Mouse (Mus musculus): ENCODE results near the gene Cdkal1. TPM values are rescaled to one million over a fixed set of nuclear protein-coding genes. Genes with fewer than 3 reads are reported as not detected.
A peak's percentile ranks its signal among the peaks of the same experiment; 100 is the strongest.

Cdkal1 gene
- polyA plus RNA-seq (2012; rRNA removed) = 3.3 and 4.4 TPM in 2 replicates

GRCm38 (mm10) chr13:29855281-29856031 is at the start of gene Cdkal1:
Gene Cdkal1 (minus strand): TSS chr13:29855674.
- under 1% methylated on average over 33 of the region's 33 CpGs for WGBS
- Histone ChIP-seq H3K27me3 (replicated peaks; ENCODE audit: control insufficient read depth, insufficient read depth, low read length) (no peaks in the 10 kb centered on the region), H3K36me3 (ENCODE audit: control insufficient read depth, insufficient read depth, low read length) (no peaks in the 10 kb centered on the region), H3K27ac (ENCODE audit: insufficient read depth, low read depth, low read length) (peak within 1 kb of the TSS; percentile 81), H3K4me3 (ENCODE audit: insufficient read depth, low read depth, low read length) (peak within 1 kb of the TSS; percentile 92), H3K4me1 (ENCODE audit: control insufficient read depth, insufficient read depth, low read length) (peaks cover 5% of the 10 kb centered on the region; the same call in 1 of the 2 replicates)
- peak; percentile 91 for DNase-seq
- no peak for TF ChIP-seq CTCF (conservative IDR thresholded peaks at IDR 0.05; ENCODE audit: insufficient read depth, insufficient read length, low read depth, low read length)
- peak; percentile 33 for TF ChIP-seq POLR2A (IDR thresholded peaks at IDR 0.05; ENCODE audit: low read depth, low read length)

GRCm38 (mm10) chr13:29903341-29903740 is 47.9 kb upstream of the Cdkal1 start:
- H3K4me1 ChIP-seq (ENCODE audit: control insufficient read depth, insufficient read depth, low read length) = no peaks in the 10 kb centered on the region
- no peaks in the 10 kb centered on the region for H3K36me3 ChIP-seq (ENCODE audit: control insufficient read depth, insufficient read depth, low read length)
- H3K27me3 ChIP-seq (replicated peaks; ENCODE audit: control insufficient read depth, insufficient read depth, low read length) = no peaks in the 10 kb centered on the region
- H3K4me3 ChIP-seq (ENCODE audit: insufficient read depth, low read depth, low read length) = no peak overlapping the region
- WGBS = 97% methylated on average over 1 of the region's 1 CpGs
- no peak overlapping the region for H3K27ac ChIP-seq (ENCODE audit: insufficient read depth, low read depth, low read length)
- no peak for DNase-seq
- TF ChIP-seq CTCF (conservative IDR thresholded peaks at IDR 0.05; ENCODE audit: insufficient read depth, insufficient read length, low read depth, low read length) = no peak
- no peak for TF ChIP-seq POLR2A (IDR thresholded peaks at IDR 0.05; ENCODE audit: low read depth, low read length)

DNA sequence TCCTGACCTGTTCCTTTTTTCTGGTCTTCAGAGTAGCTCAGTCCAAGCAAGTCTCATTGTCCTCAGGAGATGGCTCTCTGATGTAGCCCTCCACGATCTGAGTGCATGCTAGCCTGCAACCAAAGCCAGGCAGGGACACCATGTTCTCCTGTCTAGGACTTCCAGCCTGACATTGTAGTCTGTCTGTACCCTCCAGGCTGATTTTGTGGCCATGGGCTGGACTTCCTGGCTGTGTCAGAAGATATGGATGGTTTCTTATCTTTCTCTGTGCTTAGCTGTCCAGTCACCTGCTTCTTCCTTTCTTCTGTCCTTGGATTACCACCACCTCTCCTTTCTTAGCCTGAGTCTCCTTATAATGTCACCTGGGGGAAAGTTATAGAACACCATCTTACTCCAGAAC is 47.2 kb upstream of the Cdkal1 start:
- Histone ChIP-seq H3K27me3 (replicated peaks; ENCODE audit: control insufficient read depth, insufficient read depth, low read length) (no peaks in the 10 kb centered on the region), H3K4me3 (ENCODE audit: insufficient read depth, low read depth, low read length) (no peak overlapping the region), H3K4me1 (ENCODE audit: control insufficient read depth, insufficient read depth, low read length) (no peaks in the 10 kb centered on the region), H3K36me3 (ENCODE audit: control insufficient read depth, insufficient read depth, low read length) (no peaks in the 10 kb centered on the region), H3K27ac (ENCODE audit: insufficient read depth, low read depth, low read length) (no peak overlapping the region)
- TF ChIP-seq CTCF (conservative IDR thresholded peaks at IDR 0.05; ENCODE audit: insufficient read depth, insufficient read length, low read depth, low read length) (no peak), POLR2A (IDR thresholded peaks at IDR 0.05; ENCODE audit: low read depth, low read length) (no peak)
- 88% methylated on average over 1 of the region's 1 CpGs for WGBS
- DNase-seq = no peak

- no peak for TF ChIP-seq POLR2A (IDR thresholded peaks at IDR 0.05; ENCODE audit: low read depth, low read length)
- no peak for TF ChIP-seq CTCF (conservative IDR thresholded peaks at IDR 0.05; ENCODE audit: insufficient read depth, insufficient read length, low read depth, low read length)
- 69% methylated on average over 4 of the region's 4 CpGs for WGBS
- Histone ChIP-seq H3K36me3 (ENCODE audit: control insufficient read depth, insufficient read depth, low read length) (no peaks in the 10 kb centered on the region), H3K4me1 (ENCODE audit: control insufficient read depth, insufficient read depth, low read length) (no peaks in the 10 kb centered on the region), H3K4me3 (ENCODE audit: insufficient read depth, low read depth, low read length) (no peak overlapping the region), H3K27me3 (replicated peaks; ENCODE audit: control insufficient read depth, insufficient read depth, low read length) (no peaks in the 10 kb centered on the region), H3K27ac (ENCODE audit: insufficient read depth, low read depth, low read length) (no peak overlapping the region)
- no peak for DNase-seq
Measured at GRCm38 (mm10) chr13:29901641-29902040, 46.2 kb upstream of the Cdkal1 start.

GRCm38 (mm10) chr13:29866780-29867179 is 11.3 kb upstream of the Cdkal1 start:
- WGBS = 87% methylated on average over 3 of the region's 3 CpGs
- Histone ChIP-seq H3K4me1 (ENCODE audit: control insufficient read depth, insufficient read depth, low read length) (no peaks in the 10 kb centered on the region), H3K4me3 (ENCODE audit: insufficient read depth, low read depth, low read length) (no peak overlapping the region), H3K27me3 (replicated peaks; ENCODE audit: control insufficient read depth, insufficient read depth, low read length) (no peaks in the 10 kb centered on the region), H3K36me3 (ENCODE audit: control insufficient read depth, insufficient read depth, low read length) (no peaks in the 10 kb centered on the region), H3K27ac (ENCODE audit: insufficient read depth, low read depth, low read length) (no peak overlapping the region)
- DNase-seq = no peak
- TF ChIP-seq POLR2A (IDR thresholded peaks at IDR 0.05; ENCODE audit: low read depth, low read length) (no peak), CTCF (conservative IDR thresholded peaks at IDR 0.05; ENCODE audit: insufficient read depth, insufficient read length, low read depth, low read length) (no peak)

DNA sequence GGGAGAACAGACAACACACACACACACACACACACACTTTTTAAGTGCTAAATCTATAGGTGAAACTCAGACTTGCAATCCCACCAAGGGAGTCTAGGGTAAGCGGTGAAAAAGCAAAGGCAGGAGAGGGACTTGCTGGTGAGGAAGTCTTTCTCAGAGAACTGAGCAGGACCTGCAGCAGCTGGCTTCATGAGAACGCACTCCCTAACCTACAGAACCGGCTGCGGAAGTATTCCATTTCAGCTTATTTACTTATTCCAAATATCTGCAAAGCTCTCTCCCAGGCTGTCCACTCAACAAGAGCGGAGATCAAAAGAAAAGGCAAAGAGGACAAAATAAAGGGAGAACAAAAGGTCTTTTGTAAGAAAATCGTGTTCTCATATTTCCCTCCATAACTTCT is 8.9 kb upstream of the Cdkal1 start:
- no peak for DNase-seq

GRCm38 (mm10) chr13:29860087-29860486 is 4.6 kb upstream of the Cdkal1 start:
- no peaks in the 10 kb centered on the region for H3K4me1 ChIP-seq (ENCODE audit: control insufficient read depth, insufficient read depth, low read length)
- no peak overlapping the region for H3K27ac ChIP-seq (ENCODE audit: insufficient read depth, low read depth, low read length)
- H3K36me3 ChIP-seq (ENCODE audit: control insufficient read depth, insufficient read depth, low read length) = no peaks in the 10 kb centered on the region
- WGBS = 87% methylated on average over 2 of the region's 2 CpGs
- no peaks in the 10 kb centered on the region for H3K27me3 ChIP-seq (replicated peaks; ENCODE audit: control insufficient read depth, insufficient read depth, low read length)
- H3K4me3 ChIP-seq (ENCODE audit: insufficient read depth, low read depth, low read length) = no peak overlapping the region
- no peak for DNase-seq
- TF ChIP-seq CTCF (conservative IDR thresholded peaks at IDR 0.05; ENCODE audit: insufficient read depth, insufficient read length, low read depth, low read length) (no peak), POLR2A (IDR thresholded peaks at IDR 0.05; ENCODE audit: low read depth, low read length) (no peak)

More for the DNA sequence above, 8.9 kb upstream of the Cdkal1 start:
- Histone ChIP-seq H3K4me3 (ENCODE audit: insufficient read depth, low read depth, low read length) (no peak overlapping the region), H3K27me3 (replicated peaks; ENCODE audit: control insufficient read depth, insufficient read depth, low read length) (no peaks in the 10 kb centered on the region), H3K27ac (ENCODE audit: insufficient read depth, low read depth, low read length) (no peak overlapping the region), H3K4me1 (ENCODE audit: control insufficient read depth, insufficient read depth, low read length) (no peaks in the 10 kb centered on the region), H3K36me3 (ENCODE audit: control insufficient read depth, insufficient read depth, low read length) (no peaks in the 10 kb centered on the region)
- TF ChIP-seq CTCF (conservative IDR thresholded peaks at IDR 0.05; ENCODE audit: insufficient read depth, insufficient read length, low read depth, low read length) (no peak), POLR2A (IDR thresholded peaks at IDR 0.05; ENCODE audit: low read depth, low read length) (no peak)
- WGBS = 51% methylated on average over 6 of the region's 6 CpGs
